Mouse (Mus musculus) cerebellum, adult 9-11 months (tissue): ENCODE data around the gene Sobp.

ENCODE experiments used
- DNase-seq: peaks from one replicate; pipeline ENCODE4 v3.0.0; 2022

Gene Sobp

DNA sequence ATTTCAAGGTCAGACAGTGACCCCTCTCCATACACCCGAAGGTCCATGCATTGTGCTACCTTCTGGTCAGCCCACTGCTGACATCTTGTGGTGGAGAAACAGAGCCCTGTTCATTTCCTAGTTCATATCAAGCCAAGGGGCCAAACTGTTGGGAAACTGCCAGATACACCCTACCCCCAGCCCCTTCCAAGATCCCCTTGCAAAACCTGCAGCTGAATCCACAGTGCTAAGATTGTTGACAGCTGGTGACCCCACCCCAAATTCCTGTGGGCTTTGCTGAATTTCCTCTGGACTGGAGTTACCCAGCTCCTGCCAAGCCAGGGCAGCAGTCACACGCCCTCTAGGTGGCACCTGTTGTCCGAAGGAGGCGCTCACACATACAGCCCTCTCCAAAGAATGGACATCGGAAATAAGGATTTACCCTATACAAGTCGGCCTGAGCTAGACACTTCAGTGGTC lies 186.7 kb downstream of the Sobp start:
- no peak for DNase-seq

DNA sequence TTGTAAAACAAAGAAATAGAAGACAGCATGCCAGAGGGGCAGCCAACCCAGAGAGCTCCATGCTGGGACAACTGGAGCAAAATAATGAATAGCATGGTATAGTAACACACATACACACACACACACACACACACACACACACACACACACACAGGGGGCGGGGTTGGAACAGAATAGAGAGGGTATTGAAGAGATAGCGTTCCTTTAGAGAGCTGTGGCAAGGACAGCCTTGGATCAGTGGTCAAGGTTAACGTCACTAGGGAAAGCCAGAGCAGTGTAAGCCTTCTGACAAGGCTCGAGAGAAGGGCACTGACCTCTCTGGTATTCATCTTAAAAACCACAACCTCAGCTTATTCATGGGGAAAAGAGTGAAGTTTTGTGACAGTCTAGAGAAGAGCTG lies 189.4 kb downstream of the Sobp start:
- DNase-seq = no peak

DNA sequence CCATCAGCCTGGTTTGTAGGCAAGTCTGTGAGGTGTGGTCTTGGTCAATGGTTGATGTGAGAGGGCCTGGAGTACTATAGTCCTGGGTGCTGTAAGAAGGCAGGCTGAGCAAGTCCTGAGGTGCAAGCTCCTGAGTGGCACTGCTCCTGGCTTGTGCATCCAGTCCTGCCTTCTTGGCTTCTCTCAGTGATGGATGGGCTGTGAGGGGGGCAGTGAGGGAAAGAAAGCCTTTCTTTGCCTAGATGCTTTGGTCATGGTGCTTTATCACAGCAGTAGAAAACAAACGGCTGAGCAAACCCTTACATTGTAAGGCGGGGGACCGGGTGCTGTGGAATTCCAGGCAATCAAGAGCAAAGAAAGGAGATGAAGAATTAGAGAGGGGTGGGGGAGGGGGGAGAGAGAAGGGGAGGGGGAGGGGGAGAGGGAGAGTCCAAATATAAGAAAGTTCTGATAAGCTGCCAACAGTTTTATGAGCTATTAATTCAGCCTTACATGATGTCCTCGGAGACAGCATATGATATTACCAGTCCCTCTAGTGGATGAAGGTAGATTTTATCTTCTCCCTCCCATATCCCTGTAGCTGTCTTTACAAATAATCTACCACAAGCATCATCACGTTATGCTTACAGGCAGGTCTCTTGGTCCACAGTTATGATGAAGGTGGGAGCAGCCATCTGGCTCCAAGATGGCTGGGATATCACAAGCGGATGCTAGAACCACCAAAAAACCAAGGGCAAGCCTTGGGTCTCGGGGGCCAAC lies 193.2 kb downstream of the Sobp start:
- no peak for DNase-seq

DNA sequence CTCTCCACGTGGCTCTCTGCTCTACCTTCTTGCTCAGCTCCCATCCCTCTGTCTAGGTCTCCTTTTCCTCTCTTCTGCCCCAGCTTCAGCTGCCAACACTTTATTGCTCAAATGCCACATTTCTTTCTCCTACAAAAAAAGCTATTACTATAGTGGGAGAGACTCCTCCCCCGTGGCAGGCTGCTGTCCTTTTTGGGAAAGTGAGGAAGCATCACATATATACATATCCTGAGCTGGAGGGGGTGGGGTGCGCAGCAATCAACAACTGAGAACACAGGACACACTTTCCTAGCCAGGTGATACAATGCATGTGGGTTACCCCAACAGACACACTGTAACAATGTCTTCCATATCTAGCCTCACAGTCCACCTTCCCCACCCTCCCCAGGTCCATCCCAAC lies 196.0 kb downstream of the Sobp start:
- no peak for DNase-seq

DNA sequence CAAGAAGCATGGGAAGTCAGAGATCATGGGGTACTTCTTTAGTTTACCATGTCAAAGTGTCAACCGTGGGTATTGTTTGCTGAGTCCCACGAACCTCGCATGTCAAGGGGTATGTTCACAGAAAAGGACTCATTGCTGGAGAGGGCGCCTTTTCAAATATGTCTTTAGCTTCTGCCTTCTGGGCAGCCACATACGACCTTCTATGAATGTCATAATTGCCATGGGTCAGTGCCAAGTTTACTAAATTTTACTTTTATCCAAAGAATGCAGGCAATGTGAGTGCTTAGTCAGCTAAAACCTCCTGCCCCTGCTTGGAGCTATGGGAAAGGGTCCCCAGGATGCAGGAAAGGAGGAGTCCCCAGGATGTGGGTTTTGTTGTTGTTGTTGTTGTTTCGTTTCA lies 197.8 kb downstream of the Sobp start:
- no peak for DNase-seq

DNA sequence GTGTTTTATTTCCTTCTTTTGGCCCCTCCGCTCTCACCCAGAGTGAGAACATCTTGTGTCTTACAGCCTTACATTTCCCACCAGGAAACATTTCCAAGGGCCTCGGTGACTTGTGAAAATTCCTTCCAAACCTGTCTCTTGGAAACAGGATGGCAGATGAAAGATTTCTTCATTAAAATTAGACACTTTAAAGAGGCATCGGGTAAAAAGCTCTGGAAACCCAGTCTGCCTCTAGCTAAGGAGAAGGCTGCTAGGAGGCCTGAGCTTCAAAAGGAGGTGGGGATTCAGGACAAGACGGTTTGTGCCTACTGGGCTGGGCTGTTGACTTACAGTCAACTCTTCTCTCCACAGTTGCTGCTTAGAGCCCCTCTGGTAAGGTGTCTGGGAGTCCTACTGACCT lies 200.8 kb downstream of the Sobp start:
- DNase-seq = no peak

DNA sequence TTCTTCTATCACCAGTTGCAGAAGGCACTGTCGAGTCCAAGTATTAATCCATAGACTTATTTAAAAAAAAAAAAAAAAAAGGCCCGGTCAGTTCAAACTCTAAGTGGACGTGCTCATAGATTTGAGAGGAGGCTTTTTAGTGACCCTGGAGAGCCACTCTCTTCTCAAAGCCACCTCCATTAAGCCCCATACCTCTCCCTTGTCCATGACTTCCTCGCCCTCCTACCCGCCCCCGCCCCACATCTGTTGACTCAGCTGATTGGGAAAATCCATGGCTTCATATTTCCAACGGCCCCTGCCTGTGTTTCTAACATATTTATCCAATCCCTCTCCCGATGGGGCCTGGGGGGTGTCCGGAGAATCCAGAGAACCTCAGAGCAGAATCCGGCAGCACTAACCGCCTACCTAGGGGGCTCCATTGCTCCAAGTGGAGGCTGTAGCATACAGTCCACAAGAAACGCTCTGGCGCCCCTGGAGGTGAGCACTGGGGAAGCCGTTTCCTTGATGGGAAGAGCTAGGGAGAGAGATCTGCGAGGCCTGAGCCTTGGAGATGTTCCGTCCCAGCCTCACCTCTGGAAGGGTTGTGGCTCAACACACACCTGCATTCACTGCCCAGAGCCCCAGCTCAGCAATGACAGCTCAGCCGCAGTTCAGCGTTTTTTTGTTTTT lies 201.7 kb downstream of the Sobp start:
- peak; percentile 21 for DNase-seq

DNA sequence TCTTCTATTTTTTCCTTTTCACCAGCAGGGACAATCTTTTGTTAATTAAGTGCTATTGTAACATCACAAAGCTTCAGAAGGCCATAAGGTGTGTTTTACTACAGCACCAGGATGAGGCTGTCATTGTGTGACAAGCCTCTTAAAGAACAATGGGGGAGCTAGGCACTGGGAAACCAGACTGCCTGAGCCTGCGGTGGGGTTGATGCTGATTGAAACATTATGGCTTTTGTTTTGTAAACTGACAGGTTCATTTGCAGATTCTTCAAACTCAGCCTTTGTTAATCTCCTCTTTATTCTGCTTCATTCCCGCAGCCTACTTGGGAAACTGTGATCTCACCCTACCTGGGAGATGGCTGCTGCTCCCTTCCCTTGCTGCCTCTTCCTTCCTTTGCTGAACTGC lies 206.0 kb downstream of the Sobp start:
- DNase-seq = no peak

DNA sequence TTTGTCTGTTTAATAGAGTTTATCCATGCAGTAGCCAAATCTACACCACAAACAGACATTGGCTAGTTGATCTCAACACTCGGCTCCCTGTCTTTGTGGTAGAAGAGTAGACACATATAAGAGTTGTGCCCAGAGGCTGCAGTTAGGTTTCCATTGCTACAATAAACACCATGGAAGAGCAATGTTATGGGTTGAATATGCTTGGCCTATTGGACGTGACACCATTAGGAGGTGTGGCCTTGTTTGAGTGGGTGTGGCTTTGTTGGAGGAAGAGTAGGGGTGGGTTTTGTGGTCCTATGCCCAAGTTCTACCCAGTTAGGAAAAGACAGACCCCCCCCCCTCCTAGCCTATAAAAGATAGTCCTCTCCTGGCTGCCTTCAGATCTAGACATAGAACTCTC lies 211.3 kb downstream of the Sobp start:
- DNase-seq = no peak

DNA sequence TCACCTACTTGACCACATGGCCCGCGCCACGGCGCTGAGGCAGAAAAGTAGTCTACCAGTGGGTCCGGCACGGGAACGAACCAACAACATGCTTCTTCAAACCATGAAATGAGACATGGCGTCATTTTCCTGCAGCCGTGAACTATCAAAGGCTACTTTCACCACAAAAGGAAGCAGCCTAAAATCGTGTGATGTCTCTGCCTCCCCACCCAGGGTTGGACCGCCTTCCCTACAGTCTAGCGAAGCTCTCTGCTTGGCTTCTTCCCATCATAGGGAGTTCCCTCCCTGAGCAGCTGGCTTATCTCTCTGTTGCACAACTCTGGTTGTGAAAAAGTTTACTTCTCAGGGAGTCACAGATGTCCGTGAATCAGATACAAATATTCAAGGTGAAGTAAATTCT lies 211.7 kb downstream of the Sobp start:
- DNase-seq = no peak

DNA sequence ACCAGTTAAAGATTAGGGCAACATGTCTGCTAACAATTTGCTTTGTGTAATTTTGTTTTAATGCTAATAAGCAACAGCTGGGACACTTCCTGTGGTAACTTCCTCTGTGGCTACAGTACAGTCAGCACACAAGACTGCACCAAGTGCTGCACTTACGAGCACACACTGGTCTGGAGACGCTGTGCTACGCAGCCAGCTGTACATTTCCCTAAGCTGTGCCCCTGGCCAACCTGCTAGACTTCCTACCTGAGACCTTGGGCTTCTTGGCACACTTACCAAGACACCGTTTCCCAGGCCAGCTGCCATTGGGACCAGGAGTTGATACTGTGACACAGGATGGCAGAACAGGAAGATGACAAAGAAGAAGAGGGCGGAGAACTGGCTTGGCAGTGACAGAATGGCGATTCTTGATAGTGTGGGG lies 212.1 kb downstream of the Sobp start:
- no peak for DNase-seq

DNA sequence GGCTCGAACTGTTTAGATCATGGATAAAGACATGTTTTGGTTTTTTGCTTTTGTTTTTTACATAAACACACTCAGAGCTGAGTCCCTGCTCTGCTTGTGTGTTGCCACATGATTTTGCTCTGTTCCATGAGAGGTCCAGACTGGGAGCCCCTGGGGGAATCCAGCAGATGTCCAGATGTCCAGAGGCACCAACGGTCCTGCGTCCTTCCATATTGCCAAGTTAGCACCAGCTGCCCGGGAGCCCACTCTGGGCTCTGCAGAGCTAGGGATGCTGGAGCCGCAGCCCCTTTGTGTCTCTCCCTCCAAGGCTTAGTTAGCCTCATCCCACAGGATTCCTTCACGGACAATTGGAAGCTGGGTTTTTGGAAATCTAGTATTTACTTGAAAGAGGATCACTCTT lies 212.6 kb downstream of the Sobp start:
- DNase-seq = no peak

DNA sequence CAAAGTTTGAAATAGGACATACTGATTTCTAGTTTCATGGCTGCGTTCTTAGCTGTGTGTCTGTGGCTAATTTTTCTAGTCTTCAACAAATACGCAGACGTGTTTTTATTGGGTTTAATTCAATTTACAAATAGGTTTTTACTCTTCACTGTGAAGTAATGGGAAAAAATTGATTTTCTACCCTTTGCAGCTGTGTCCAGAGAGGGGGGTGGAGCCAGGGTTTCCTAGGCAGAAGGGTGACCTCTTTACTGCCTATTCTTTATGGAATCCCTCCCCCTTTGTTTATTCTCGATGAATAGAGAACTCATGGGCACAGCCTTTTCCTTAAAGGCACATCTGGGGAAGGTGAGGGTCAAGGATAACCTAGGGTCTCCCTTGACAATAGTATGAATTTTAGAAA lies 215.6 kb downstream of the Sobp start:
- no peak for DNase-seq

DNA sequence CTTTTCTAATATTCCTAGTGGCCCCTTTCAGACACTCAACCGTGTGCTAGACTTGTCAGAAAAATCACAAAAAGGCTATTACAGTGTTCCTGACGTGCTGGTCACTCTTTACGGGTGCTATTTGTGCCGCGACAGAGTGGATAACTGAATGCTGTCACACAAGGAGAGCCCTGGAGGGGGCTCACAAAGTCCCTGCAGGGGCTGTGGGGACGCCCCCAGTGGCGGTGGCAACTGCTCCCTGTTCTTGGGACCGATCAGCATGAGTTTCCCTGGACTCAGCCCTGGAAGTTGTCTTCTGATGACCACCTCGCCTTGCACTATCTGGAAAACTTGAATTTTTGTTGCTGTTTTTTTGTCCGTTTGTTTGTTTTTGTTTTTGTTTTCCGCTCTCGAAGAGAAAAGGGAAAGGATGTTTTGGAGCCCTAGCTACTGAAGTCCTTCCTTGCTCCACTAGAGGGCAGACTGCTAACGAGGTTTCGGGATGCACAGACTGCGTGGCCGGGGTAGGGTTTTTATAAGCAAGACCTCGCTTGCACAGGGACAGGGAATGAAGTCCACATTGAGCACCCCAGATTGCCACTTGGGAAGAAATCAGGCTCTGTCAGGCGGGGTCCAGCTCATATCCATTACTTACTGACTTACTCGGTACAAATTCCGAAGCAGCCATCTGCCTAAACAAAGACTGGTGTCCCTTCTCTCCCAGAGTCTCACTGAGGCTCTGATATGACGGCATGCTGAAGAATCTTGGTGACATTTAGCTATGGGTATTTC lies 216.3 kb downstream of the Sobp start:
- DNase-seq = peak; percentile 42

DNA sequence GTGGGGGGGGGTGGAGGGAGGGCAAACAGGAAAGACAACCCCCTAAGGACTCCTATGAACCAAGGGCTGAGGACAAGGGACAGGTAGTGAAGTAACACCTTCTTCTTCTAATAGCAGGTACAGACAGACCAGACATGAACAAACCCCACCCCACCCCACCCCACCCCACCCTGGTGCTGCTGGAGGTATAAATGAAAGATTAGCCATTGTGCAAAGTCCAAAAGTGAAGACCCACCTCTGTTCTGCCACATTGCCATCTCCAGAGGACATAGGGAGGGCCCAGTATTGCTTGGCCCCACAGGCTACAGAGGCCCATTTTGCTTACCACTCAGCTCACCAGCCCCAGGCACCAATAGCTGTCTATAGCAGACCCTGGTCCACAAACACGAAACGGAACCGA lies 219.1 kb downstream of the Sobp start:
- no peak for DNase-seq

DNA sequence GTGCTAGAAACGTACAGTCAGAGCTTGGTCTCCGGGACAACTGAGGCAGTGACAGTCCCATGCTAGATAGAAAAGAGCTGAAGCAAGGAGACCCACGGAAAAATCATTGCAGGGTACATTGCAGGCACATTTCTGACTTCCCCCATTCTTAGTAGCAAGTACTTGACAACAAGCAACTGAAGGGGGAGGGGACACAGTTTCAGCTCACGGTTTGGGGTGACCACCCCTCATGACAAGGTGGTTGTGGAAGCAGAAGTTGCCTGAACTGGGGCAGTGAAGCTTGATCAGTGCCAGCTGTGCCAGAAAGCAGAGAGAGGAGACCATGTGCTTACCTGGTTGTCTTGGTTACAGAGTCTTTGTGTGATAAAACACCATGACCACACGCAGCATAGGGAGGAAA lies 220.7 kb downstream of the Sobp start:
- no peak for DNase-seq
